Mouse (Mus musculus) lung, postnatal 10 days (tissue): Measurements from ENCODE around the gene Tgfbr3.

ENCODE experiments used
- DNase-seq: peaks from one replicate; pipeline ENCODE4 v3.0.0; 2021

Tgfbr3 gene

DNA sequence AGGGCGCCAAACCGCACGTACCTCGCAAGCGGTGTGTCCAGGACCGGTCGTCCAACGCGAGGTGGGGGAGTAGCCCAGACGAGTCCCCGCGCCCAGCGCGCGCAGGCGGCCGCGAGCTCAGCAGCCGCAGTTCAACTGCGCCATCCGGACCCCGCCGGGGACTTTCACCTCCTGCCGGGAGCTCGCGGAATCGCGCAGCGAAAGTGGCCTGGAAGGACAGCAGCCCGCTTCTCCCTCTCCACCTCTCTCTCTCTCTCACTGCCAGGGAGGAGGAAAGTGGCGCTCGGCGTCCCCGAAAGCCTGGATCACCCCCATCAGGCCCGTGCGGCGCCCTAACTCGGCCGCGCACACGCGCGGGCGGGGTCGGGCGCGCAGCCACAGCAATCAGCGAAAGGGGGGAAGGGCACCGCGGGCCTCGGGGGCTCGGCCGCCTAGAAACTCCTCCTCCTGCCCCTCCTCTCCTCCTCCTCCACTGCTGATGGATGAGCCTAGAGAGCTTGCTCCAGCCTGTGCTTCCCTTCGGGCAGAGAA is at the start of gene Tgfbr3:
Tgfbr3 (minus strand) TSS at position 396 of the 531 bp plus-strand sequence.
- peak; percentile 94 for DNase-seq

DNA sequence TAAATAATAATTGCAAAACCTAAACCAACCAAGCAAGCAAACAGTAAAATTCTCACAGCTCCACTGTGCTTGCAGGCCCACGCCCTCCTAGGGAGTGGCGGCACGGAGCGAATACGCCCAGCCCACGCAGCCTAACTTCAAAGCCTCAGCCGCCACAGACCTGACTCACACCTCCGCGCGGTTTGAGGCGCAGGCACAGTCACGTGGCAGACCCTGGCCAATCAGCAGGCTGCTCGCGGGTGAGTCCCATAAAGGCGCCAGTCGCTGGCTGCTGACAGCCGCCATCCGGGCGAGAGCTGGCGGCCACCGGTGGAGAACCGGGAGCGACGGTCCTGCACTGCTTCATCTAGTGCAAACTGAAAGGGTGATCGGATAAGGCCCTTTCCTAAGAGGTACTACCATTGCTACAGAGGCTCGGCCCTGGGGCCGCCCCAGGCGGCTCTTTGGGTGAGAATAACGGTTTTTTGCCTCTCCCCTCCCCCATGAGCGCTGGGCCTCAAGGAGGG is 41.5 kb upstream of the Tgfbr3 start, which contains the start of gene Brdt:
Brdt (plus strand) TSS at position 244 of the 506 bp plus-strand sequence.
- no peak for DNase-seq

GRCm38 (mm10) chr5:107320703-107321102 is 31.3 kb upstream of the Tgfbr3 start:
- DNase-seq: peak; percentile 52

DNA sequence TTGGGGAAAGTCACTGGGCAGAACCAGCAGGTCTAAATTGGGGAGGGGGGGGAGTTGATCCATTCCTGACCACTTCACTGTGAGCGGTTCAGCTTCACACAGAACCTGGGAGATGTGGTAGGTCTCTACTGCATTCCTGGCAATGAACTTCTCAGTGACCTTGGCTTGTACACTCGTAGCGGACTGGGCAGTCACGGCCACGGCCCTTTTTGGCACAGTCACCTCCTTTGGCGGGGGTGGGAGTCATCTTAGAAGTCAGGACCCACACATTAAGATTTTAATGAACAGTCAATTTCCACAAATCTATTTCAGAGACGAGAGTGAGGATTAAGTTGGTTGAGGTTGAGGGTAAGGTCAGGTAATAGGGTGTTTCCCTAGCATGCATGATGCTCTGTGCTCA is 27.7 kb upstream of the Tgfbr3 start:
- no peak for DNase-seq

GRCm38 (mm10) chr5:107307432-107307831 is 18.0 kb upstream of the Tgfbr3 start:
- DNase-seq: no peak

DNA sequence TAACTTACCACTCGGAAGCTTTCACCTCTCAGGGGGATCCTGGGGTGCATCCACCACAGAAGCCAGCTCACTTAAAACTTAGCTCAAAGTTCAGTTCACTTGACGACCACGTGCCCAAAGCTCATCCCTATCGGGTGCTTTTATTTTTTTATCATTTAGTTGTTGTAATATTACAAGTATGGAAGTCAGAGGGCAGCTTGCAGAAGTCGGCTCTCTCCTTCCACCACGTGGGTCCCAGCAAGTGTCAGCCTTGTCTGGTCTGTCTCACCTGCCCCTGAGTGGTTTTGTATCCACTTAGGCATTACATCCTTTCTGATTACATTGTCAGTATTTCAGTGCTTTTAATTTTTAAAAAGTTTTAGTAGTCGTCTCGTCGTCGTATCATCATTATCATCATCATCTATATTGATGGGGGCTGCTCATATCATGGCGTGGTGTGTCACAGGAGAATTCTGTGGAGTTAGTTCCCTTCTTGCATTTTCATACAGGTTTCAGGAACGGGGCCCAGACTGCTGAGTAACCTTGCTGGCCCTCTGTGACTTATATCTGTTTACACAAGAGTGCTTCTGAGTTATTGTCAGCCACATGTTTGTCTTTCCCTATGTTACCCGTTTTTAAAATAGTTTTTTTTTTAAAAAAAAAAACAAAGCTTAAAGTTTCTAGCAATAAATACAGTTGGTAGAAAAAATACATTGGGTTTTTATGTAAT is 14.8 kb upstream of the Tgfbr3 start:
- DNase-seq: no peak

- peak; percentile 25 for DNase-seq
These were observed 14.0 kb upstream of the Tgfbr3 start for GRCm38 (mm10) chr5:107303350-107303861.

DNA sequence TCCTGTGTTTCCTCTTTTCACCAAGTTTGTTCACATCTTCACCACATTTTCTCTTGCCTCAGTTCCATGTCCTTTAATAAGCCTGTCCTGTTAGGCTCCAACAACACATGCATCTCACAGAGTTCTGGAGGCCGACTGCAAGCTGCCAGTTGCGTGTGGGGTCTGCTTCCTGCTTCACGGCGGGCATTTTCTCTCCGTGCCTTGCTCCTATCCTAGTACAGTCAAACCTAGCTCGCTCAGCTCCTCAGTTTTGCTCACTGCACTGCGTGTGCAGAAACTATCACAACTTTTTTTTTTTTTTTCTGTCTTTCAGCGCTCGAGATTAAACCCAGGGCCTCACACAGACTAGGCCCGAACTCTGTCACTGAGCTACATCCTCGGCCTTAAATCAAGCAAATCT is 9.4 kb upstream of the Tgfbr3 start:
- DNase-seq: no peak

DNA sequence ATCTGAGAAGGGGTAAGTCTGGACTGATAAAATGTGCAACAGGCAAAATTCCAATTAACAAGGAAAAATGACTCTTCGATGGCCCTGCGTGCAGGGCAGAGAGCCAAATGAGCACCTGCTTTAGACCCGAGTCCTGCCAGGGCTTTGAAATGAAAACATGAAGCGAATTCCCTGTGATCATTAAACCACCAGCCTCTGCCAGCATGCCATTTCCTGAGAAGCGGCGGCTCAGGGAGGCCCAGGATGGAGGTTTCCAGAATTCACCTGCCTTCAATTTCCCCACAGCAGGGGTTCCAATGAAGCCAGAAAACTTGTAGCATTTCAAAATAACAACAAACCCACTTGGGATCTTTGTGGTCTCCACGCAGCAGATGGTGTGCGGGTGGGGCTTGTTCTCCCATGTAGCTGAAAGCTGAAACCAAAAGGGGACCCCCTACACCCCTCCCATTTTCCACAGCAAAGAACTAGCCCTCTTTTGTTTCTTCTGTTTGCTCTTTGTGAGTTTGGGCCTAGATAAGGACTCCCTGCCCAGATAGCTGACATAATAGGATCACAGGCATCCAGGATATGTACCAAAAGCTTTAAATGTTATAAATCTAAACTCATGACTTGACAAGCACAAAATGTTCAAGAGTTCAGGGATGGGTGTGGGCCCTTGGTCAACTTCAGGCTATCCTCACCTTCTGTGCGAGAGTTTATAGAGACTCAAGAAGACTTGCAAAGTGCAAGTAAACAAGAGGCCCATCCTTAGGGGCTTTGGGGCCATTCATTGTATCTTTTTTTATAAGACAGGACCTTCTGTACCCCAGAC is 7.3 kb upstream of the Tgfbr3 start:
- DNase-seq: no peak

DNA sequence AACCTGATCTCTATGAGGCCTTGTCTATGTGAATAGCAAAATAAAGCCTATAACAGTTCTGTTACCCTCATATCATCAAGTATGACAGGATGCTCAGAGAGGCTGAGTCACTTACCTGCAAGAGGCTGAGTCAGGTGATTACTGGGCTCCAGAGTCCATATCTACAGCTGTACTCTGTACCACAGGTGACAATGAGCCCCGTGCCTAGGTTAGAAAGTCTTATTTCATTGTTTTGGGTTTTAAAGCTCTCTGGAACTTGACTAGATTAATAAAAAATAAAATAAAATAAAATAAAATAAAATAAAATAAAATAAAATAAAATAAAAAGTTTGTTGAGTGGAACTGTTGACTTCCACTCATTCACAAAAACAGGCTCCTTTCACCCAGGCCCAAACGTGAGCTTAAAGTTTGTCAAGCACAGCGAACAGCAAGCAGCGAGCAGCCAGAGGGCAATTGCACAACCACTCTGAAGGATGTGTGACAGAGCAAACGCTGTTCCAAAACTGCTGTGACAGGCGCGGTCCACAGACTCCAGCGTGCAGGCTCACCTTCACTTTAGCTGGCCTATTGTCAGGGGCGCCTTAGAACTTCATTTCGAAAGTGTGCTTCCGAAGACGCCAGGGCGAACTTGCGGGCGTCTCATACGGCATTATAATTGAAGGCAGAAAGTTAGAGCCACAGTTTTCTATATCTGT is 6.5 kb upstream of the Tgfbr3 start:
- peak; percentile 41 for DNase-seq

DNA sequence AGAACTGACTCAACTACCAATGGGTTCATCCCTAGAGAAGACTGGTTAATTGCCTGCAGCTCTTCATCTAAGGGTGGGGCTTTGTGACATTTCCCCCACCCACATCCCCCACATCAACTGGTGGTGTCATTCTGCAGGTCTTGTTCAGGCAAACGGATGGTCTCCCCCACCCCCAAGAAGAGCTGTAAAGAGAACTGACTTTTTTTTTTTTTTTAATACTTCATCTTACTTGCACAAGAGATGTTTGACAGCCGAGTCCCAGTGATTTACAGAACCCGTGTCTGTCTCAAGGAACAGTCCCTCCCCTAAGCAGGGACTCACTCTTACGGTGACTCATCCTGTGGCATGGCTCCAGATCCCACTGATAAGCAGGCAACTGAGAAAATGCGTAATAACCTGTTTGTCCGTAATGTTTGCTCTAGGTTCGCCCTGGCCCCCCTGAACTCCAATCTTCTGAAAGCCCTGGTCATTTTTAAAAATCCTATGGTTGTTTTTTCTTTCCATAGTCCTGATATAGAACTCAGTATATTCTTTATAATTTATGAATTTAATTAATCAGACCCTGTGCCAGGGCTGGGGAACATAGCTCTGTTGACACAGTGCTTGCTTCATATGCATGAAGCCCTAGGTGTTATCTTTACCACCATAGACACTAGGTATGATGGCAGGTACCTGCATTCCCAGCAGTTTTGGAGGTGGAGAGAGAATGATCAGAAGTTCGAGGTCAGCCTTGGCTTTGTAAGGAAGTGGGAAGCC is 5.8 kb upstream of the Tgfbr3 start:
- peak; percentile 61 for DNase-seq

DNA sequence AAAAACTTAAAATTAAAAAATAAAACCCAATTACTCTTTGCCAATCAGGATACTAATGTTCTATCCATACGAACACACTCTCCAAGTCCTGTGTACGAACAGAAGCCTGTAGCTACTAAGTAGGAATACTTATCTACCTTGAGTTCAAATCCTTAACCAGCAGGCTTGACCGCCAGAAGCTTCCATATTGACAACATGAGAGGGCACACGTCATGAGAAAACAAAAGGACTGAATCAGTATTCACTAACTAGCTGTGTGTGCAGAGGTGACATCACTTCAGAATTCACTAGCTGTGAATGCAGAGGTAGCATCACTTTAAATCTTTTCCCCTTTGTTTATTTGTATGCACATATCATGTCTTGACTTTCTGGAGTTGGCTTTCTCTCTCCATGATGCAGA is 4.6 kb upstream of the Tgfbr3 start:
- no peak for DNase-seq

DNA sequence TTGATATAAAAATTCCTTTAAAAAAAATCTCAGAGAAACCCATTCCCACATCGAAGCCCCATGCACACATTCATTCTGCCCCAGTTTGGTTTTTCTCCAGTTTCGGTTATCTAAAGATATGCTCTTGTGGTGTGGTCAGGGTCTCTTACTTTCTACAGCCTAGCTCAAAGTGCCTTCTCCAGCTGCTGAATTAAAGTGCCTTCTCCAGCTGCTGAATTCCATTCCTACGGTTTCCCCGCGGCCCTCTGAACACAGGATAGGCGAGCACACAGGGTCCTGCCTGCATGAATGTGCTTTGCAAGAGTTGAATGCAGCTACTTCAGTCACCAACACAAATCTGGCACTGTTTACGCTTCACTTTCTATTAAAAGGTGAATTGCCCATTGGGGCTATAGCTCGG is 557 bp upstream of the Tgfbr3 start:
- peak; percentile 14 for DNase-seq

DNA sequence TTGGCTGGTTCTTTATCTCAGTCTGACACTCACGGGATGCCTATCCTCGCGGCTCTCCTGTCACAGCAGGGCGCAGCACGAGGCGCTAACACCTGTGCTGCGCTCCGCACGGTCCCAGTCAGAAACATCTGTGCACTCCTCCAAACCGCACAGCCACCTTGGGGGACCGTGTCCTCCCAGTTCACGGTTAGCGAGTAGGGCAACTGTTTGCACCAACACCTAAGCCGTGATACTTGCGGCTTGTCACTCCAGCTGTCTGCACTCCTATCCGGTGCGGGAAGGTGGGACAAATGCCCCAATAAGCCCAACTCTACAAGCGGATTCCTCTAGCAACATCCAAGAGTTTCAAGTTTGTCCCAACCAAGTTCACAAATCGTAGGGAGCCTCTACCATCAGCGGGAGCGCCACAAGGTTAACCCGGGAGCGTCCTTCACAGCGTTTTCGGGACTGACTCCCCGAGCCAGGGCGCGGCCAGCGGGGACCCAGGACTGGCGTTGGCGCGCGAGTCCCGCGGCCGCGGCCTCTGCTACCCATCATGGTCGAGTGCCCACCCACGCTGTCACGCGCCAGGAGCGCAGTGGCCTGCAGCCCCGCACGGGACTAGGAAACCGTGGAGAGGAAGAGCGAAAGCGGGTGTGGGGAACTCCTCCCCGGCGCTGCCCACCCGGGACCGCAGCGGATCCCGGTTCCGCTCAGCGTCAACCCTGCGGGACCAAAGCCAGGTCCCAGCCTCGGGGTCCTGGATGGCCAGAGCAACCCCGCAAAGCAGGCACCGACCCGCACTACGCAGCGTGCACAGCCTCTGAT is 799 bp downstream of the Tgfbr3 start:
- DNase-seq: peak; percentile 66

GRCm38 (mm10) chr5:107287908-107288267 is 1.5 kb downstream of the Tgfbr3 start:
- no peak for DNase-seq

- DNase-seq: peak; percentile 79
These were observed 2.0 kb downstream of the Tgfbr3 start for GRCm38 (mm10) chr5:107287254-107287907.

- DNase-seq: no peak
These were observed 3.9 kb downstream of the Tgfbr3 start for GRCm38 (mm10) chr5:107285563-107285962.

GRCm38 (mm10) chr5:107283935-107284524 is 5.4 kb downstream of the Tgfbr3 start:
- DNase-seq: peak; percentile 39

- DNase-seq: no peak
These were observed 6.7 kb downstream of the Tgfbr3 start for GRCm38 (mm10) chr5:107282561-107283307.

DNA sequence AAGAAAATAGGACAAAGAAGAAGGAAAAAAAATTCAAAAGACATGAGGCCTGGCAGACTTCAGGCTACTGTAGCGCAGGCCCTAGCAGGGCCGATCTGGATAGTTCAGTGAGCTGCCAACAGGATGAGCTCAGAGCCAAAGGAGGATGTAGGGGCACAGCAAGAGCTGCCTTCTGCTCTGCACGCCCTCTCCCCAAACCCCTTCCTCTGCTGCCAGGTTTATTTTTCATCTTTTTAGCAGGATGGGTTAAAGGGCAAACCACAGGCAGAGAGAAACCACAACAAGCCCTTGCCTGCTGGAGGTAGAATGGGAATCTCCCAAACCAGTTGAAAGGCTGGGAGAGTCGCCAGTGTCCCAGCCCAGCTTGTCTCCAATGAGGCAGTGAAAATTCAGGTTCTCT is 10.2 kb downstream of the Tgfbr3 start:
- DNase-seq: peak; percentile 30
